Mouse (Mus musculus) skeletal muscle tissue, postnatal 0 days (tissue): ENCODE data around the gene Mlana. TPM values are rescaled to one million over a fixed set of nuclear protein-coding genes. Genes with fewer than 3 reads are reported as not detected.

ENCODE experiments used
- polyA plus RNA-seq: library from polyadenylated mRNA; unstranded; fragments of >200 nt; fragmentation: Nextera tagmentation; extraction: Ambion mirVana; gene quantifications from 2 replicates; pipeline ENCODE4 v1.2.1, GENCODE M21; 2015

Gene Mlana
- polyA plus RNA-seq = not detected in 2 replicates

GRCm38 (mm10) chr19:29697245-29697874, at the start of gene Mlana:
Gene Mlana (plus strand): TSS chr19:29697824.

Other genes with a start within 250 kb of the Mlana start
- 8.4 and 10.9 TPM in 2 replicates for gene Ric1, start 175.5 kb upstream of the Mlana start, polyA plus RNA-seq
- 2.4 and 5.1 TPM in 2 replicates for gene Ermp1, start 49.4 kb upstream of the Mlana start, polyA plus RNA-seq
- gene 9930021J03Rik, start 108.2 kb downstream of the Mlana start, polyA plus RNA-seq = 2.3 and 2.8 TPM in 2 replicates
- 7.1 and 8.2 TPM in 2 replicates for gene Ranbp6, start 115.2 kb downstream of the Mlana start, polyA plus RNA-seq
- gene Il33, start 227.3 kb downstream of the Mlana start, polyA plus RNA-seq = 6.4 and 7.0 TPM in 2 replicates